Mouse (Mus musculus): ENCODE measurements around the gene Chrm3. TPM values are rescaled to one million over a fixed set of nuclear protein-coding genes. Genes with fewer than 3 reads are reported as not detected.

Gene Chrm3
- polyA plus RNA-seq, 1 experiment from 2014 or later = 1.3 TPM

GRCm38 (mm10) chr13:9952619-9953018 lies 408.0 kb downstream of the Chrm3 start:
- H3K4me1 ChIP-seq = no peaks in the 10 kb centered on the region
- no peak for ATAC-seq (ENCODE audit: insufficient number of reproducible peaks, insufficient read depth, low FRiP score, low TSS enrichment, low read depth)
- no peaks in the 10 kb centered on the region for H3K27me3 ChIP-seq
- no peak overlapping the region for H3K4me3 ChIP-seq
- no peak overlapping the region for H3K9ac ChIP-seq
- H3K36me3 ChIP-seq = no peaks in the 10 kb centered on the region
- H3K4me2 ChIP-seq = no peak overlapping the region
- no peak overlapping the region for H3K27ac ChIP-seq
- no peaks in the 10 kb centered on the region for H3K9me3 ChIP-seq

GRCm38 (mm10) chr13:9951376-9951775 lies 409.3 kb downstream of the Chrm3 start:
- no peak overlapping the region for H3K9ac ChIP-seq
- no peak overlapping the region for H3K4me2 ChIP-seq
- no peaks in the 10 kb centered on the region for H3K9me3 ChIP-seq
- no peak for ATAC-seq (ENCODE audit: insufficient number of reproducible peaks, insufficient read depth, low FRiP score, low TSS enrichment, low read depth)
- no peaks in the 10 kb centered on the region for H3K27me3 ChIP-seq
- H3K27ac ChIP-seq = no peak overlapping the region
- no peaks in the 10 kb centered on the region for H3K4me1 ChIP-seq
- no peaks in the 10 kb centered on the region for H3K36me3 ChIP-seq
- H3K4me3 ChIP-seq = no peak overlapping the region
- 92% methylated on average over 1 of the region's 1 CpGs for WGBS

GRCm38 (mm10) chr13:9949091-9949490 lies 411.6 kb downstream of the Chrm3 start:
- ATAC-seq (ENCODE audit: insufficient number of reproducible peaks, insufficient read depth, low FRiP score, low TSS enrichment, low read depth) = no peak
- H3K36me3 ChIP-seq = no peaks in the 10 kb centered on the region
- H3K27ac ChIP-seq = no peak overlapping the region
- no peak overlapping the region for H3K4me2 ChIP-seq
- no peaks in the 10 kb centered on the region for H3K27me3 ChIP-seq
- no peak overlapping the region for H3K9ac ChIP-seq
- WGBS = 88% methylated on average over 4 of the region's 4 CpGs
- H3K4me3 ChIP-seq = no peak overlapping the region
- H3K4me1 ChIP-seq = no peaks in the 10 kb centered on the region
- no peaks in the 10 kb centered on the region for H3K9me3 ChIP-seq

- Histone ChIP-seq H3K4me1 (no peaks in the 10 kb centered on the region), H3K9me3 (no peaks in the 10 kb centered on the region), H3K27me3 (no peaks in the 10 kb centered on the region), H3K27ac (no peak overlapping the region), H3K36me3 (no peaks in the 10 kb centered on the region), H3K9ac (no peak overlapping the region), H3K4me3 (no peak overlapping the region), H3K4me2 (no peak overlapping the region)
- WGBS = 72% methylated on average over 1 of the region's 1 CpGs
- ATAC-seq (ENCODE audit: insufficient number of reproducible peaks, insufficient read depth, low FRiP score, low TSS enrichment, low read depth) = no peak
Measured at GRCm38 (mm10) chr13:9940186-9940585, 420.5 kb downstream of the Chrm3 start.

- no peak for ATAC-seq (ENCODE audit: insufficient number of reproducible peaks, insufficient read depth, low FRiP score, low TSS enrichment, low read depth)
Measured at GRCm38 (mm10) chr13:9938798-9939485, 421.7 kb downstream of the Chrm3 start.

GRCm38 (mm10) chr13:9932714-9933113 lies 427.9 kb downstream of the Chrm3 start:
- 66% methylated on average over 4 of the region's 4 CpGs for WGBS
- no peaks in the 10 kb centered on the region for H3K27me3 ChIP-seq
- no peak overlapping the region for H3K4me2 ChIP-seq
- no peak overlapping the region for H3K4me3 ChIP-seq
- no peaks in the 10 kb centered on the region for H3K9me3 ChIP-seq
- no peaks in the 10 kb centered on the region for H3K36me3 ChIP-seq
- no peaks in the 10 kb centered on the region for H3K4me1 ChIP-seq
- H3K27ac ChIP-seq = no peak overlapping the region
- H3K9ac ChIP-seq = no peak overlapping the region
- ATAC-seq (ENCODE audit: insufficient number of reproducible peaks, insufficient read depth, low FRiP score, low TSS enrichment, low read depth) = no peak

More at GRCm38 (mm10) chr13:9938798-9939485, 421.7 kb downstream of the Chrm3 start:
- no peak overlapping the region for H3K27ac ChIP-seq
- H3K4me3 ChIP-seq = no peak overlapping the region
- no peaks in the 10 kb centered on the region for H3K9me3 ChIP-seq
- H3K27me3 ChIP-seq = no peaks in the 10 kb centered on the region
- H3K4me1 ChIP-seq = no peaks in the 10 kb centered on the region
- no peak overlapping the region for H3K9ac ChIP-seq
- WGBS = 59% methylated on average over 3 of the region's 3 CpGs
- no peaks in the 10 kb centered on the region for H3K36me3 ChIP-seq
- H3K4me2 ChIP-seq = no peak overlapping the region

GRCm38 (mm10) chr13:9930606-9931005 lies 430.0 kb downstream of the Chrm3 start:
- H3K27ac ChIP-seq = no peak overlapping the region
- WGBS = 82% methylated on average over 1 of the region's 1 CpGs
- no peaks in the 10 kb centered on the region for H3K27me3 ChIP-seq
- H3K9me3 ChIP-seq = no peaks in the 10 kb centered on the region
- no peak overlapping the region for H3K4me3 ChIP-seq
- H3K9ac ChIP-seq = no peak overlapping the region
- H3K4me1 ChIP-seq = no peaks in the 10 kb centered on the region
- no peak for ATAC-seq (ENCODE audit: insufficient number of reproducible peaks, insufficient read depth, low FRiP score, low TSS enrichment, low read depth)
- no peaks in the 10 kb centered on the region for H3K36me3 ChIP-seq
- no peak overlapping the region for H3K4me2 ChIP-seq

- no peaks in the 10 kb centered on the region for H3K27me3 ChIP-seq
- ATAC-seq (ENCODE audit: insufficient number of reproducible peaks, insufficient read depth, low FRiP score, low TSS enrichment, low read depth) = no peak
- WGBS = 52% methylated on average over 2 of the region's 2 CpGs
Measured at GRCm38 (mm10) chr13:9929978-9930377, 430.7 kb downstream of the Chrm3 start.

GRCm38 (mm10) chr13:9921150-9921549 lies 439.5 kb downstream of the Chrm3 start:
- no peaks in the 10 kb centered on the region for H3K9me3 ChIP-seq
- 83% methylated on average over 1 of the region's 1 CpGs for WGBS
- no peak for ATAC-seq (ENCODE audit: insufficient number of reproducible peaks, insufficient read depth, low FRiP score, low TSS enrichment, low read depth)
- no peaks in the 10 kb centered on the region for H3K27me3 ChIP-seq
- no peak overlapping the region for H3K4me2 ChIP-seq
- H3K9ac ChIP-seq = no peak overlapping the region
- no peaks in the 10 kb centered on the region for H3K4me1 ChIP-seq
- H3K4me3 ChIP-seq = no peak overlapping the region
- no peaks in the 10 kb centered on the region for H3K36me3 ChIP-seq
- H3K27ac ChIP-seq = no peak overlapping the region

More at GRCm38 (mm10) chr13:9929978-9930377, 430.7 kb downstream of the Chrm3 start:
- Histone ChIP-seq H3K4me3 (no peak overlapping the region), H3K27ac (no peak overlapping the region), H3K36me3 (no peaks in the 10 kb centered on the region), H3K9me3 (no peaks in the 10 kb centered on the region), H3K4me2 (no peak overlapping the region), H3K4me1 (no peaks in the 10 kb centered on the region), H3K9ac (no peak overlapping the region)

GRCm38 (mm10) chr13:9912697-9913096 lies 447.9 kb downstream of the Chrm3 start:
- H3K27me3 ChIP-seq = no peaks in the 10 kb centered on the region
- no peak overlapping the region for H3K4me2 ChIP-seq
- H3K9me3 ChIP-seq = no peaks in the 10 kb centered on the region
- WGBS = 87% methylated on average over 4 of the region's 4 CpGs
- no peak overlapping the region for H3K9ac ChIP-seq
- ATAC-seq (ENCODE audit: insufficient number of reproducible peaks, insufficient read depth, low FRiP score, low TSS enrichment, low read depth) = no peak
- H3K4me3 ChIP-seq = no peak overlapping the region
- no peak overlapping the region for H3K27ac ChIP-seq
- no peaks in the 10 kb centered on the region for H3K4me1 ChIP-seq
- no peaks in the 10 kb centered on the region for H3K36me3 ChIP-seq

GRCm38 (mm10) chr13:9908707-9909106 lies 451.9 kb downstream of the Chrm3 start:
- Histone ChIP-seq H3K9ac (no peak overlapping the region), H3K4me3 (no peak overlapping the region), H3K4me2 (no peak overlapping the region), H3K4me1 (no peaks in the 10 kb centered on the region), H3K27ac (no peak overlapping the region), H3K36me3 (no peaks in the 10 kb centered on the region), H3K27me3 (no peaks in the 10 kb centered on the region), H3K9me3 (0 out of 2 replicates have a peak, but pooled peaks cover 3% of the 10 kb centered on the region)
- ATAC-seq (ENCODE audit: insufficient number of reproducible peaks, insufficient read depth, low FRiP score, low TSS enrichment, low read depth) = peak; percentile 74; the same call in 1 of the 2 replicates
- 84% methylated on average over 2 of the region's 2 CpGs for WGBS

GRCm38 (mm10) chr13:9907202-9907601 lies 453.4 kb downstream of the Chrm3 start:
- Histone ChIP-seq H3K27me3 (no peaks in the 10 kb centered on the region), H3K4me3 (no peak overlapping the region), H3K27ac (no peak overlapping the region), H3K4me2 (no peak overlapping the region), H3K36me3 (no peaks in the 10 kb centered on the region), H3K9ac (no peak overlapping the region), H3K4me1 (no peaks in the 10 kb centered on the region), H3K9me3 (0 out of 2 replicates have a peak, but pooled peaks cover 3% of the 10 kb centered on the region)
- ATAC-seq (ENCODE audit: insufficient number of reproducible peaks, insufficient read depth, low FRiP score, low TSS enrichment, low read depth) = no peak
- WGBS = 69% methylated on average over 3 of the region's 3 CpGs
